Mouse (Mus musculus): Measurements from ENCODE around the gene Havcr1.

- TF ChIP-seq MEF2A (IDR thresholded peaks at IDR 0.05; ENCODE audit: borderline replicate concordance, low read depth, low read length): no peak
- TF ChIP-seq MXI1 (IDR thresholded peaks at IDR 0.05; ENCODE audit: low read depth, low read length): no peak
- no peak for TF ChIP-seq E2F4 (IDR thresholded peaks at IDR 0.05; ENCODE audit: insufficient replicate concordance, low read depth, low read length)
- TF ChIP-seq USF1 (IDR thresholded peaks at IDR 0.05; ENCODE audit: low read depth, low read length): no peak
- no peak for TF ChIP-seq POLR2AphosphoS2 (IDR thresholded peaks at IDR 0.05; ENCODE audit: low read depth, low read length)
- no peak for TF ChIP-seq SIN3A (IDR thresholded peaks at IDR 0.05; ENCODE audit: low read length)
- TF ChIP-seq CTCF (conservative IDR thresholded peaks at IDR 0.05 in 1 of 2, IDR thresholded peaks at IDR 0.05 in 1 of 2; ENCODE audit: low read depth in 2 of 2, low read length in 2 of 2): no peak
Observed at GRCm38 (mm10) chr11:46819930-46820329, 85.0 kb downstream of the Havcr1 start.
